Mouse (Mus musculus): ENCODE measurements around the gene Atp2a1. TPM values are rescaled to one million over a fixed set of nuclear protein-coding genes. Genes with fewer than 3 reads are reported as not detected.

The Atp2a1 gene
- polyA plus RNA-seq, 1 experiment: 144 TPM

- H3K27ac ChIP-seq (ENCODE audit: insufficient read depth, low read depth, low read length): peak within 1 kb of the TSS; percentile 88
- peak within 1 kb of the TSS; percentile 91 for H3K4me3 ChIP-seq (ENCODE audit: insufficient read depth, low read depth, low read length)
- DNase-seq: peak; percentile 98
- TF ChIP-seq POLR2A (IDR thresholded peaks at IDR 0.05; ENCODE audit: low read depth, low read length): no peak
- TF ChIP-seq CTCF (conservative IDR thresholded peaks at IDR 0.05; ENCODE audit: insufficient read depth, insufficient read length, low read depth, low read length): no peak; the same call in 1 of the 2 replicates
- peaks cover 4% of the 10 kb centered on the region; the same call in 1 of the 2 replicates for H3K36me3 ChIP-seq (ENCODE audit: control insufficient read depth, insufficient read depth, low read length)
- peaks cover 4% of the 10 kb centered on the region; the same call in 1 of the 2 replicates for H3K4me1 ChIP-seq (ENCODE audit: control insufficient read depth, insufficient read depth, low read length)
- no peaks in the 10 kb centered on the region for H3K27me3 ChIP-seq (replicated peaks; ENCODE audit: control insufficient read depth, insufficient read depth, low read length)
- WGBS: under 1% methylated on average over 32 of the region's 32 CpGs
Observed at GRCm38 (mm10) chr7:126487052-126487483, 24.2 kb upstream of the Atp2a1 start, which contains the start of gene Tufm. Gene Tufm (plus strand): TSS chr7:126487361.

- peak overlapping the region; percentile 45 for H3K4me3 ChIP-seq (ENCODE audit: insufficient read depth, low read depth, low read length)
- 1% methylated on average over 23 of the region's 23 CpGs for WGBS
- H3K4me1 ChIP-seq (ENCODE audit: control insufficient read depth, insufficient read depth, low read length): no peaks in the 10 kb centered on the region; the same call in 1 of the 2 replicates
- peak; percentile 97 for DNase-seq
- TF ChIP-seq POLR2A (IDR thresholded peaks at IDR 0.05; ENCODE audit: low read depth, low read length): no peak
- no peak for TF ChIP-seq CTCF (conservative IDR thresholded peaks at IDR 0.05; ENCODE audit: insufficient read depth, insufficient read length, low read depth, low read length)
- peak overlapping the region; percentile 51 for H3K27ac ChIP-seq (ENCODE audit: insufficient read depth, low read depth, low read length)
- H3K27me3 ChIP-seq (replicated peaks; ENCODE audit: control insufficient read depth, insufficient read depth, low read length): no peaks in the 10 kb centered on the region
- H3K36me3 ChIP-seq (ENCODE audit: control insufficient read depth, insufficient read depth, low read length): no peaks in the 10 kb centered on the region
Observed at GRCm38 (mm10) chr7:126482392-126482871, 19.5 kb upstream of the Atp2a1 start.

- H3K27me3 ChIP-seq (replicated peaks; ENCODE audit: control insufficient read depth, insufficient read depth, low read length): no peaks in the 10 kb centered on the region
- H3K4me1 ChIP-seq (ENCODE audit: control insufficient read depth, insufficient read depth, low read length): no peaks in the 10 kb centered on the region; the same call in 1 of the 2 replicates
- no peak overlapping the region for H3K27ac ChIP-seq (ENCODE audit: insufficient read depth, low read depth, low read length)
- H3K36me3 ChIP-seq (ENCODE audit: control insufficient read depth, insufficient read depth, low read length): no peaks in the 10 kb centered on the region
- peak; percentile 36 for DNase-seq
- H3K4me3 ChIP-seq (ENCODE audit: insufficient read depth, low read depth, low read length): no peak overlapping the region
- TF ChIP-seq CTCF (conservative IDR thresholded peaks at IDR 0.05; ENCODE audit: insufficient read depth, insufficient read length, low read depth, low read length) (0 out of 2 replicates have a peak, but pooled peaks have one; percentile 19), POLR2A (IDR thresholded peaks at IDR 0.05; ENCODE audit: low read depth, low read length) (no peak)
- 19% methylated on average over 5 of the region's 5 CpGs for WGBS
Observed at GRCm38 (mm10) chr7:126481699-126482098, 18.8 kb upstream of the Atp2a1 start.

- WGBS: under 1% methylated on average over 53 of the region's 53 CpGs
- TF ChIP-seq CTCF (conservative IDR thresholded peaks at IDR 0.05; ENCODE audit: insufficient read depth, insufficient read length, low read depth, low read length) (peak; percentile 40), POLR2A (IDR thresholded peaks at IDR 0.05; ENCODE audit: low read depth, low read length) (peak; percentile 68)
- Histone ChIP-seq H3K4me1 (ENCODE audit: control insufficient read depth, insufficient read depth, low read length) (peaks cover 12% of the 10 kb centered on the region; the same call in 1 of the 2 replicates), H3K4me3 (ENCODE audit: insufficient read depth, low read depth, low read length) (peak within 1 kb of the TSS; percentile 84), H3K36me3 (ENCODE audit: control insufficient read depth, insufficient read depth, low read length) (no peaks in the 10 kb centered on the region; the same call in 1 of the 2 replicates), H3K27me3 (replicated peaks; ENCODE audit: control insufficient read depth, insufficient read depth, low read length) (no peaks in the 10 kb centered on the region), H3K27ac (ENCODE audit: insufficient read depth, low read depth, low read length) (peak within 1 kb of the TSS; percentile 97)
- DNase-seq: peak; percentile 93
Observed at GRCm38 (mm10) chr7:126474993-126475581, 12.2 kb upstream of the Atp2a1 start, which contains the start of gene Sh2b1. Gene Sh2b1 (minus strand): TSS chr7:126475424.

GRCm38 (mm10) chr7:126474486-126474955 is 11.6 kb upstream of the Atp2a1 start:
- DNase-seq: peak; percentile 34
- Histone ChIP-seq H3K27me3 (replicated peaks; ENCODE audit: control insufficient read depth, insufficient read depth, low read length) (no peaks in the 10 kb centered on the region), H3K36me3 (ENCODE audit: control insufficient read depth, insufficient read depth, low read length) (no peaks in the 10 kb centered on the region; the same call in 1 of the 2 replicates), H3K27ac (ENCODE audit: insufficient read depth, low read depth, low read length) (no peak overlapping the region), H3K4me1 (ENCODE audit: control insufficient read depth, insufficient read depth, low read length) (peaks cover 12% of the 10 kb centered on the region; the same call in 1 of the 2 replicates), H3K4me3 (ENCODE audit: insufficient read depth, low read depth, low read length) (peak overlapping the region; percentile 84)
- TF ChIP-seq CTCF (conservative IDR thresholded peaks at IDR 0.05; ENCODE audit: insufficient read depth, insufficient read length, low read depth, low read length): no peak
- TF ChIP-seq POLR2A (IDR thresholded peaks at IDR 0.05; ENCODE audit: low read depth, low read length): no peak
- under 1% methylated on average over 27 of the region's 27 CpGs for WGBS

- Histone ChIP-seq H3K4me3 (ENCODE audit: insufficient read depth, low read depth, low read length) (no peak overlapping the region), H3K27me3 (replicated peaks; ENCODE audit: control insufficient read depth, insufficient read depth, low read length) (no peaks in the 10 kb centered on the region), H3K27ac (ENCODE audit: insufficient read depth, low read depth, low read length) (no peak overlapping the region), H3K36me3 (ENCODE audit: control insufficient read depth, insufficient read depth, low read length) (no peaks in the 10 kb centered on the region; the same call in none of the 2 replicates), H3K4me1 (ENCODE audit: control insufficient read depth, insufficient read depth, low read length) (peaks cover 12% of the 10 kb centered on the region; the same call in 1 of the 2 replicates)
- no peak for DNase-seq
- WGBS: 58% methylated on average over 9 of the region's 9 CpGs
- TF ChIP-seq CTCF (conservative IDR thresholded peaks at IDR 0.05; ENCODE audit: insufficient read depth, insufficient read length, low read depth, low read length): no peak
Observed at GRCm38 (mm10) chr7:126473470-126474086, 10.7 kb upstream of the Atp2a1 start.

GRCm38 (mm10) chr7:126472713-126473112 is 9.8 kb upstream of the Atp2a1 start:
- Histone ChIP-seq H3K27ac (ENCODE audit: insufficient read depth, low read depth, low read length) (no peak overlapping the region), H3K4me3 (ENCODE audit: insufficient read depth, low read depth, low read length) (no peak overlapping the region), H3K36me3 (ENCODE audit: control insufficient read depth, insufficient read depth, low read length) (no peaks in the 10 kb centered on the region; the same call in none of the 2 replicates), H3K27me3 (replicated peaks; ENCODE audit: control insufficient read depth, insufficient read depth, low read length) (no peaks in the 10 kb centered on the region), H3K4me1 (ENCODE audit: control insufficient read depth, insufficient read depth, low read length) (peaks cover 12% of the 10 kb centered on the region; the same call in 1 of the 2 replicates)
- DNase-seq: no peak
- 87% methylated on average over 16 of the region's 16 CpGs for WGBS
- TF ChIP-seq POLR2A (IDR thresholded peaks at IDR 0.05; ENCODE audit: low read depth, low read length) (no peak), CTCF (conservative IDR thresholded peaks at IDR 0.05; ENCODE audit: insufficient read depth, insufficient read length, low read depth, low read length) (no peak)

Data from kidney, adult 2 months (tissue).